Mouse (Mus musculus) liver, embryonic 13.5 days (tissue): Measurements from ENCODE around the gene Xrn1. TPM values are rescaled to one million over a fixed set of nuclear protein-coding genes. Genes with fewer than 3 reads are reported as not detected.
A peak's percentile ranks its signal among the peaks of the same experiment; 100 is the strongest.
"Not testable (repeated sequence)": the region's sequence is repeated elsewhere in the genome, so short reads cannot be mapped to it uniquely, and the experiment has no call there.

Source experiments
- ATAC-seq: fragments of 200-750 bp; cut with Nextera tagmentation; 2 replicates; pipeline ENCODE4 v1.8.0; 2017; ENCODE audit warnings: low read depth, mild to moderate bottlenecking, moderate number of reproducible peaks, moderate library complexity
- DNase-seq: peaks from one replicate; pipeline ENCODE4 v3.0.0; 2022
- H3K27ac ChIP-seq: fragments of 300-500 bp; sonication (generic); 2 replicates; pipeline ENCODE4 v1.5.1; 2015; ENCODE audit warnings: moderate library complexity, mild to moderate bottlenecking, inconsistent platforms
- H3K27me3 ChIP-seq: fragments of 300-500 bp; sonication (generic); 2 replicates; pipeline ENCODE4 v1.6.1; 2015; ENCODE audit warnings: mild to moderate bottlenecking, inconsistent platforms
- H3K36me3 ChIP-seq: fragments of 300-500 bp; sonication (generic); 2 replicates; pipeline ENCODE4 v1.6.1; 2015; ENCODE audit warnings: mild to moderate bottlenecking, inconsistent platforms
- H3K4me1 ChIP-seq: fragments of 300-500 bp; sonication (generic); replicated peaks from 2 replicates; pipeline ENCODE4 v1.6.1; 2015; ENCODE audit warnings: inconsistent platforms
- H3K4me2 ChIP-seq: fragments of 300-500 bp; sonication (generic); 2 replicates; pipeline ENCODE4 v1.6.1; 2015; ENCODE audit warnings: inconsistent platforms, mild to moderate bottlenecking, moderate library complexity
- H3K4me3 ChIP-seq: fragments of 300-500 bp; sonication (generic); replicated peaks from 2 replicates; pipeline ENCODE4 v1.5.1; 2015; ENCODE audit warnings: mild to moderate bottlenecking, inconsistent platforms
- H3K9ac ChIP-seq: fragments of 300-500 bp; sonication (generic); 2 replicates; pipeline ENCODE4 v1.6.1; 2015; ENCODE audit warnings: mild to moderate bottlenecking, inconsistent platforms
- H3K9me3 ChIP-seq: fragments of 300-500 bp; sonication (generic); replicated peaks from 2 replicates; pipeline ENCODE4 v1.6.1; 2016; ENCODE audit warnings: inconsistent platforms
- WGBS: fragments of 180-500 bp; shearing (Covaris S2); methylation state at CpG from one replicate; pipeline ENCODE4 v1.1.7; 2015; ENCODE audit not compliant: insufficient replicate concordance; 5-methylcytosine and 5-hydroxymethylcytosine counted together
- polyA plus RNA-seq: library from polyadenylated mRNA; unstranded; fragments of >200 nt; fragmentation: Nextera tagmentation; extraction: Ambion mirVana; gene quantifications from 2 replicates; pipeline ENCODE4 v1.2.1, GENCODE M21; 2015

The Xrn1 gene
- 6.7 and 9.5 TPM in 2 replicates for polyA plus RNA-seq

DNA sequence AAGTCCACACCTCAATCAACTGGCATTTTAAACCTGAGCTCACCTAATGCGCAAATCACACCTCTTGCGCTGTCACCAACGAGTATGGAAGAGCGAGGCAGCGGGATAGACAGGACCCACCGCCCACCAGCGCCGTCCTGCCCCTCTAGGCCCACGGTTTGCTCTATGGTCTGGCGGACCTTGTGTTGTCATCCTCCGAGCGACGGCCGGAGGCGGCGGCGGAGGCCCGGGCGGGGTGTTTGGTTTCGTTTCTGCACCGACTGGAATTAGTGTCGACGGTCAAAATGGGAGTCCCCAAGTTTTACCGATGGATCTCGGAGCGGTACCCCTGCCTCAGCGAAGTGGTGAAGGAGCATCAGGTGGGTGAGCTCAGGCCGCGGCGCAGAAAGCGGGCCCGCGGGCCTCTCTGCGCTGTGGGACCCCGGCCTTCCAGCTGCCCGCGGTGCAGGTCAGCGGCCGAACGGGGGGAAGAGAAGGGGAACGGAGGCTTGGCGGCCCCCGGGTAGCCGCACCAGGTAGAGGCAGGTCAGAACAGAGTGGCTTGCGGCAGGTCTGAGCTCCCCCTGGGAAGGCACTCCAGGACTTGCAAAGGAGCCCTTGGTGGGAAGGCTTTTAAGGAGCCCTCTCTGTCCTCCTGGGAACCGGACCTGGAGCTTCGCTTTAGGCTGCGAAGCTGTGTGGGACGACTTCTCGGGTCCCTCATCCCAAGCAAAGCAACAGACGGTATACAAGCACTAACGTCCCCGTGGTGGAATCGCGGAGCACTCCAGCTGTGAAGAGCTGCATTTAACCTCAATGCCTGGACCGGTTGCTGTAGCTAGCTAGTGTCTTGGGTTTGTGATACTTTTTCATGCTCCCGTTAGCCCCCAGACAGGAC, at the start of gene Xrn1:
TSS of gene Xrn1 (plus strand) at position 176 of the 877 bp plus-strand sequence.
- peak; percentile 98 for ATAC-seq
- under 1% methylated on average over 57 of the region's 57 CpGs for WGBS
- H3K9ac ChIP-seq, result peak within 1 kb of the TSS; percentile 98

DNA sequence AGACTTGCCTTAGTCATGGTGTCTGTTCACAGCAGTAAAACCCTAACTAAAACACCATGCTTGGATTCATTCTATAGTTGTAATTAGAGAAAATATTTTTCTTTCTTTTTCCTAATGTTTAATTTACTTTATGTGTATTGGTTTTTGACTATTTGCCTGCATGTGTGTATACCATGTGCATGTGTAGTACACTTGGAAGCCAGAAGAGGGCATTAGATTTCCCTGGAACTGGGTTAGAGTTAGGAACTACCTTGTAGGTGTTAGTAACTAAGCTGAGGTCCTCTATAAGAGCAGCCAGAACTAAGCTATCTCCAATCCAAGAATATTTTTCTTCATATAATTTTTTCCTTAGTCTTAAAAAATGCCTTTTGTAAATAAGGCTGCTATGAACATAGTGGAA, 21.7 kb upstream of the Xrn1 start:
- Histone ChIP-seq H3K4me1 (no peaks in the 10 kb centered on the region), H3K27me3 (no peaks in the 10 kb centered on the region), H3K9me3 (no peaks in the 10 kb centered on the region), H3K9ac (no peak overlapping the region), H3K4me3 (no peak overlapping the region), H3K36me3 (peaks cover 4% of the 10 kb centered on the region), H3K27ac (no peak overlapping the region), H3K4me2 (no peak overlapping the region)
- ATAC-seq, result 0 out of 2 replicates have a peak, but pooled peaks have one; percentile 48
- DNase-seq, result no peak

More for the DNA sequence above, at the start of gene Xrn1:
- Histone ChIP-seq H3K36me3 (peaks cover 5% of the 10 kb centered on the region; the same call in 1 of the 2 replicates), H3K4me2 (peak within 1 kb of the TSS; percentile 84), H3K4me1 (peaks cover 35% of the 10 kb centered on the region), H3K27ac (peak within 1 kb of the TSS; percentile 90), H3K4me3 (peak within 1 kb of the TSS; percentile 96), H3K27me3 (no peaks in the 10 kb centered on the region), H3K9me3 (no peaks in the 10 kb centered on the region)
- peak; percentile 89 for DNase-seq

DNA sequence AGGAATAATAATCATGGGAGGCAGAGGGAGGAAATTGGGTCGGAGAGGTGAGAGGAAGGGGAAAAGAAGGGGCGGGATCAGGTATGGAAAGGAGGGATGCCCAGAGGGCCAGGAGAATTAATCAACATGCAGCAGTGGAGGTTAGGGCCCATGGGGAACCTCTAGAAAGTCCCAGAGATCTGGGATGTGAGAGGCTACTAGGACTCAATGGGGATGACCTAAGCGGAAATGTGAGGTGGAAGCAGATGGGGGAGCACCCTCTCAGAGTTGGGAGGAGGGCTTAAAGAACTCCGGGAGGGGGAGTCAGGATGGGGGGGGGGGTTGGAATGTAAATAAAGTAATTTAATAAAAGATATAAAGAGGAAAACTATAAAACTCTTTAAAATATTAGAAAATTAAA, 902 bp upstream of the Xrn1 start:
- Histone ChIP-seq H3K27me3 (no peaks in the 10 kb centered on the region), H3K4me2 (peak overlapping the region; percentile 84), H3K27ac (no peak overlapping the region), H3K36me3 (peaks cover 6% of the 10 kb centered on the region; the same call in 1 of the 2 replicates), H3K9ac (peak overlapping the region; percentile 98), H3K4me3 (peak overlapping the region; percentile 96), H3K9me3 (no peaks in the 10 kb centered on the region), H3K4me1 (peaks cover 25% of the 10 kb centered on the region)
- DNase-seq (no peak), ATAC-seq (no peak)
- 70% methylated on average over 4 of the region's 4 CpGs for WGBS

DNA sequence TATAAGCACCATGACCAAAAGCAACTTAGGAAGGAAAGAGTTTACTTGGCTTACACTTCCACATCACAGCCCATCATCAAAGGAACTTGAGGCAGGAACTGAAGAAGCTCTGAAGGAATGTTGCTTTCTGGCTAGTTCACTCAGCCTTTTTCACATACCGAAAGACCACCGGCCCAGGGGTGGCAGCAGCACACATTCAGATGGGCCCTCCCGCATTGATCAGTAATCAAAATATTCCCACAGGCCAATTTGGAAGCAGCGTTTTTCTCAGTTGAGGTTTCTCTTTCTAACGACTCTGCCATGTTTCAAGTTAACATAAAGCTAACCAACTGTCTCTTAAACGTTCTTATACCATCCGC, 355 bp upstream of the Xrn1 start:
- Histone ChIP-seq H3K4me1 (peaks cover 30% of the 10 kb centered on the region), H3K4me3 (peak overlapping the region; percentile 96), H3K27ac (no peak overlapping the region; the same call in none of the 2 replicates), H3K36me3 (peaks cover 5% of the 10 kb centered on the region; the same call in 1 of the 2 replicates), H3K27me3 (no peaks in the 10 kb centered on the region), H3K4me2 (peak overlapping the region; percentile 84), H3K9ac (peak overlapping the region; percentile 98), H3K9me3 (no peaks in the 10 kb centered on the region)
- peak; percentile 17 for ATAC-seq
- no peak for DNase-seq
- WGBS, result 0% methylated on average over 7 of the region's 7 CpGs

DNA sequence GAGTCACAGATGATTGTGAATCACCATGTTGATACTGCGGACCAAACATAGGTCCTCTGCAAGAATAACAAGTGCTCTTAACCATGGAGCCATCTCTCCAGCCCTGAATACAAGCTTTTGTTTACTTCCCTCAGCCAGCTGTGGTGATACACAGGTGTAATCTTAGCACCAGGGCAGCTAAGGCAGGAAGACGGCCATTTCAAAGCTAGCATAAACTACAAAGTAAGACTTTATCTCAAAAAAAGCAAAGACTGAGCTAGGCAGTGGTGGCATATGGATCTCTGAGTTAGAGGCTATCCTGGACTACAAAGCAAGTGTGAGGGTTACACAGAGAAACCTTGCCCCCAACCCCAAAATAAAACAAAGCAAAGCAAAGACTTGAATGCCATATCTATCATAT, 3.1 kb downstream of the Xrn1 start:
- no peak overlapping the region for H3K4me3 ChIP-seq
- no peak for ATAC-seq
- no peak overlapping the region for H3K4me2 ChIP-seq
- WGBS, result 85% methylated on average over 2 of the region's 2 CpGs
- peaks cover 5% of the 10 kb centered on the region; the same call in 1 of the 2 replicates for H3K36me3 ChIP-seq
- no peak overlapping the region for H3K9ac ChIP-seq
- no peaks in the 10 kb centered on the region for H3K9me3 ChIP-seq
- no peak for DNase-seq
- peaks cover 35% of the 10 kb centered on the region for H3K4me1 ChIP-seq
- H3K27me3 ChIP-seq, result no peaks in the 10 kb centered on the region
- no peak overlapping the region for H3K27ac ChIP-seq

DNA sequence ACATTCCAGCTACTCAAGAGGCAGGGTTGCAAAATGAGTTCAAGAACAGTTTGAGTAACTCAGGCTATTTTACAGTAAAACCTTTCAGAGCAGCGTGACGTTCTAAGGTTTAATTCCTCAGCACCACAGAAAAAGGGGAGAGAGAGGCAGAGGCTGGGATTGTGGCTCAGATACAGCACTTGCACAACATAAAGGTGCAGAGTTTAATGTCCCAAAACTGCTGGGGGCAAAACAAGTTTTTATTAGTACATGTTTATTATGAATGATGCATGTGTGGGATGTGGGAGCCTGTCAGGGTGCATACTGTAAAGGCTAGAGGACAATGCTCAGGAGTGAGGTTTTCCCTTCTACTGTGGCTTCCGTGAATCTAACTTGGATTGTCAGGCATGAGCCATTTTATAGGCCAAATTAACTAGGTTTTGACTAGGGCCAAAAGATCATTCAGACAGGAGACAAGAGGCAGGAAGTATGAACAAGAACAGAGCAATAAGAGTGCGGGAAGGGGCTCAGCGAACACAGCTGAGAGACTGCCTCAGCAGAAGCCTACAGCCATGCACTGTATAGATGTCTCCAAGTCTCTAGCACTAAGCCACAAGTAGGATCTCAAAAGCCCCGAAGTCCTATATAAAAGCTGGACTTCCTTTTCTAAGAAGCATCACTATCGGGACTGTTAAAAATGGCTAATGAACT, 3.6 kb downstream of the Xrn1 start:
- ATAC-seq, result no peak
- no peak overlapping the region for H3K9ac ChIP-seq
- WGBS, result 88% methylated on average over 7 of the region's 7 CpGs

DNA sequence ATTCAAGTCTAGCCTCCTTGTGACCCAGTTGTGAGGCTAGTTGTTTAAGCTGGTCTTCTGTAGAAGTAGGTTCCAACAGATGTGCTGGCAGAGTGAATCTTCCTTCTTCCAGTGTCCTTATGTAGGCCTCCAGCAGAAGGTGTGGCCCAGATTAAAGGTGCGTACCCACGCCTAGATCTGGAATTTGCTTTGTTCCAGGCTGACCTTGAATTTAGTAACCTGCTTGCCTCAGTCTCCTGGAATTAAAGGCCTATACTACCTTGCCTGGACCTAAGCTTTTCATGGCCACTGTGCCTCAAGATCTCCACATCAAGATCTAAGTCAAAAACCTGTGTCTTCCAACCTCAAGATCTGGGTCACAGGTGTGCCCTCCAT, 4.2 kb downstream of the Xrn1 start:
- not testable (repeated sequence) for ATAC-seq, H3K27me3 ChIP-seq, H3K9ac ChIP-seq, H3K4me2 ChIP-seq, H3K27ac ChIP-seq, DNase-seq, H3K4me3 ChIP-seq, H3K36me3 ChIP-seq, H3K9me3 ChIP-seq
- peaks cover 31% of the 10 kb centered on the region for H3K4me1 ChIP-seq
- 80% methylated on average over 2 of the region's 2 CpGs for WGBS

More for the DNA sequence above, 3.6 kb downstream of the Xrn1 start:
- H3K27me3 ChIP-seq, result no peaks in the 10 kb centered on the region
- no peak overlapping the region for H3K4me2 ChIP-seq
- H3K36me3 ChIP-seq, result peaks cover 5% of the 10 kb centered on the region; the same call in 1 of the 2 replicates
- no peak overlapping the region for H3K4me3 ChIP-seq
- peaks cover 35% of the 10 kb centered on the region for H3K4me1 ChIP-seq
- DNase-seq, result no peak
- H3K9me3 ChIP-seq, result no peaks in the 10 kb centered on the region
- H3K27ac ChIP-seq, result no peak overlapping the region

DNA sequence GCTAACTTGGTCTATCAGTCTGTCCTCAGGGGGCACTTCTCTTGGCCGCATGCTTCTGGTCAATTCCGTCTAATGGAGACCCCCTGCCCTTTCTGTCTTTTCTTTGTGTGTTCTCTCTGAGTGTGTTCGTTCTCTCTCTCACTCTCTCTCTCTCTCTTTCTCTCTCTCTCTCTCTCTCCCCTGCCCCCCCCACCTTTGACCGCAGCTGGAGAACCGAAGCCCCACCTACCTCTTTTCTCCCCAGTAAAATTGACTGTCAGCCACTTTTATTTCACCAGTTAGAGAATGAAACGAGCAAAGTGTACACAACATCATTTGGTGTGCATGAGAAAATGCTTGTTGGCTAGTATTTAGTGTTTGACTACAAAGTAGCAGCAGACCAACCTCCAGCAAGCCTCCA, 4.7 kb downstream of the Xrn1 start:
- no peaks in the 10 kb centered on the region for H3K27me3 ChIP-seq
- no peaks in the 10 kb centered on the region for H3K9me3 ChIP-seq
- H3K4me2 ChIP-seq, result no peak overlapping the region
- peaks cover 26% of the 10 kb centered on the region for H3K4me1 ChIP-seq
- peaks cover 8% of the 10 kb centered on the region; the same call in 1 of the 2 replicates for H3K36me3 ChIP-seq
- ATAC-seq, result no peak
- H3K27ac ChIP-seq, result no peak overlapping the region
- H3K9ac ChIP-seq, result no peak overlapping the region
- DNase-seq, result no peak
- WGBS, result 78% methylated on average over 6 of the region's 6 CpGs
- no peak overlapping the region for H3K4me3 ChIP-seq

DNA sequence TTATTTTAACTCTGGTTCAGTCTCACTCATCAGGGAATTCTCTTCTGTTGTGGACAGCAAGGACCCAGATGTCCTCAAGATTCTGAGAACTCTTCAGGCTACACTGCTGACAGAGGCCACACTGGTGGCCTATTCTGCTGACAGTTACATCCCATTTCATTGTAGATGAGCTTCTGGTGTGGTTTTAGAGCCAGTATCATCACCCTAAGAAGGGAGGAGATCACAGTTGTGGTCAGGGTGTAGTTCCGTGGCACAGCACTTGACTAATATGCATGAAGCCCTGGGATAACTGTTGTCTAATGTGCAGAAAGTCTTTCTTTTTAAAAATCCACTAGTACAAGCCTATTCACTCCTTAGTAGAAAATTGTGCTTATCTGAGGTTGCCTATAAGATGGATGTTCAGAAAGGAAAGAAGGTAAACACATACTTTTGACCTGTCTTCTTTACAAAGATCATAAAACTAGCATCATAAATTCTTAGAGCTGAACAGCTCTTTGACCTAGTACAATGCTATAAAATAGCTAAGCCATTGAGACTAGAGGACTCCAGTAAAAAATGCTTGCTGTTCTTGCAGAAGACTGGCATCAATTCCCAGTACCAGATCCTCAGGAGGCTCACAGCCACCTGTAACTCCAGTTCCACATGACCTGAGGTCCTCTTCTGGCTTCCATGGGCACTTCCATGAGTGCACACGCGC, 5.3 kb downstream of the Xrn1 start:
- ATAC-seq, result no peak

DNA sequence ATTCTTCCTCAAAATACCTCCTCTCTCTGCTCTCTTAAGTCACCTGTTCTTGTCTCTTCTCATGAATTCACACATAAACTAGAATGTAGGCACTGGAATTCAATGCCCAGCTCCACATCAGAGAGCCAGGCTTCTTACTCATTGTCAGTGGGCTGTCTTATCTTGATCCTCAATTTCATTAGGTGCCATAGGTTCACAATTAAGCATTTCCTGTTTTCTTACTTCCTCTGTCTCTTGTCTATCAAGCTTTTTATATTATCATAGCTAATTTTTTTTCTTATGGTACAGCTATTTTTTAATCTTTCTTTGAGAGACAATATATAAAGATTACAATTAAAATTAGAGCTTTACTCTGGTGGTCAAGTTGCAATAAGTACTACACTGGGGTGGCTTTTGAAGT, 6.5 kb downstream of the Xrn1 start:
- Histone ChIP-seq H3K27ac (no peak overlapping the region), H3K36me3 (peaks cover 20% of the 10 kb centered on the region), H3K9me3 (no peaks in the 10 kb centered on the region), H3K4me1 (peaks cover 26% of the 10 kb centered on the region), H3K4me3 (no peak overlapping the region), H3K27me3 (no peaks in the 10 kb centered on the region), H3K9ac (no peak overlapping the region), H3K4me2 (no peak overlapping the region)
- no peak for DNase-seq
- no peak for ATAC-seq

More for the DNA sequence above, 5.3 kb downstream of the Xrn1 start:
- Histone ChIP-seq H3K36me3 (peaks cover 14% of the 10 kb centered on the region), H3K4me1 (peaks cover 26% of the 10 kb centered on the region), H3K4me3 (no peak overlapping the region), H3K27me3 (no peaks in the 10 kb centered on the region), H3K9ac (no peak overlapping the region), H3K4me2 (no peak overlapping the region), H3K9me3 (no peaks in the 10 kb centered on the region), H3K27ac (no peak overlapping the region)
- 74% methylated on average over 3 of the region's 3 CpGs for WGBS
- no peak for DNase-seq

DNA sequence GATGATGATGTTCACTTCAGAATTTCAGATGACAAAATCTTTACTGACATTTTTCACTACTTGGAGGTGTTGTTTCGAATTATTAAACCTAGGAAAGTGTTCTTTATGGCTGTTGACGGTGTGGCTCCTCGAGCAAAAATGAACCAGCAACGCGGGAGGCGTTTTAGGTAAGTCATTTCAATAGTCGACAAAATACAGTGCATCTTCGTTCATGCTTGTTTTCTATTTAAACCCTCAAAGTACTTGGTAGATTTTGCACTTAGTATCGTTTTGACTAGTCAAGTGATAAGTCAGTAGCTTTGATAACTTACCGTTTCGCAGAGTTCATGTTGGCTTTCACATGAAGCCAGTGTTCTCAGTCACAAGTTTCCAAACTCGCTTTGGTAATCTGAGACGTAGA, 9.5 kb downstream of the Xrn1 start:
- H3K27me3 ChIP-seq, result no peaks in the 10 kb centered on the region
- peaks cover 7% of the 10 kb centered on the region; the same call in 1 of the 2 replicates for H3K4me1 ChIP-seq
- no peak for DNase-seq
- no peak for ATAC-seq
- H3K4me2 ChIP-seq, result no peak overlapping the region
- 87% methylated on average over 13 of the region's 13 CpGs for WGBS
- H3K9me3 ChIP-seq, result no peaks in the 10 kb centered on the region
- no peak overlapping the region for H3K9ac ChIP-seq
- H3K4me3 ChIP-seq, result no peak overlapping the region
- peaks cover 22% of the 10 kb centered on the region for H3K36me3 ChIP-seq
- no peak overlapping the region for H3K27ac ChIP-seq
